In genomic region chr15:78942663-78943062, GRCm38 (mm10) we compare ENCODE assay signal across 8 mouse cellular contexts. TPM values are rescaled to one million over a fixed set of nuclear protein-coding genes. Genes with fewer than 3 reads are reported as not detected.
DNase-seq lines count a peak whose midpoint lies in the region; ATAC-seq and TF ChIP-seq lines count a peak whose summit lies in the region.

No protein-coding gene starts in this region.

- 6% methylated on average over 9 of the region's 9 CpGs for WGBS in forebrain, embryonic 13.5 days
- 2% methylated on average over 9 of the region's 9 CpGs for WGBS in heart, postnatal 0 days
- WGBS in liver, embryonic 15.5 days (ENCODE audit: insufficient replicate concordance), result 14% methylated on average over 9 of the region's 9 CpGs
- WGBS in neural tube, embryonic 13.5 days, result 5% methylated on average over 9 of the region's 9 CpGs

- H3K27me3 ChIP-seq in forebrain, embryonic 13.5 days, result no peaks in the 10 kb centered on the region
- 0 out of 2 replicates have a peak, but pooled peaks cover 5% of the 10 kb centered on the region for H3K27me3 ChIP-seq in heart, postnatal 0 days (ENCODE audit: control insufficient read depth, insufficient read depth, low read length)
- peaks cover 27% of the 10 kb centered on the region for H3K27me3 ChIP-seq in liver, embryonic 15.5 days
- H3K27me3 ChIP-seq in neural tube, embryonic 13.5 days, result 0 out of 2 replicates have a peak, but pooled peaks cover 2% of the 10 kb centered on the region
- no peaks in the 10 kb centered on the region for H3K27me3 ChIP-seq in testis, adult 2 months (ENCODE audit: control insufficient read depth, insufficient read depth, low read length)

- H3K4me3 ChIP-seq in forebrain, embryonic 13.5 days, result peak overlapping the region; percentile 16; the same call in 1 of the 2 replicates
- peak overlapping the region; percentile 40 for H3K4me3 ChIP-seq in heart, postnatal 0 days (ENCODE audit: low read depth, low read length)
- peak overlapping the region; percentile 34 for H3K4me3 ChIP-seq in liver, embryonic 15.5 days (replicated peaks)
- H3K4me3 ChIP-seq in neural tube, embryonic 13.5 days, result peak overlapping the region; percentile 36
- no peak overlapping the region for H3K4me3 ChIP-seq in testis, adult 2 months (ENCODE audit: control insufficient read depth, low read depth, low read length)

- no peak for TF ChIP-seq EP300 in heart, postnatal 0 days (IDR thresholded peaks at IDR 0.05; ENCODE audit: low read depth)

- peak; percentile 49 to 51 for DNase-seq in CD8-positive naive resting alpha-beta T cell, adult 2 months (ENCODE audit: low read depth in 2 of 2, low spot score in 2 of 2)
- peak; percentile 75 for DNase-seq in heart, postnatal 0 days (ENCODE audit: low spot score)
- peak; percentile 78 to 89 for DNase-seq in kidney, postnatal 36 days

- H3K36me3 ChIP-seq in forebrain, embryonic 13.5 days (ENCODE audit: poor library complexity, severe bottlenecking), result peaks cover 44% of the 10 kb centered on the region
- H3K36me3 ChIP-seq in heart, postnatal 0 days (replicated peaks; ENCODE audit: control insufficient read depth, insufficient read depth, low read length), result peaks cover 39% of the 10 kb centered on the region
- H3K36me3 ChIP-seq in liver, embryonic 15.5 days (replicated peaks), result peaks cover 45% of the 10 kb centered on the region
- peaks cover 43% of the 10 kb centered on the region for H3K36me3 ChIP-seq in neural tube, embryonic 13.5 days
- peaks cover 2% of the 10 kb centered on the region for H3K36me3 ChIP-seq in testis, adult 2 months (ENCODE audit: control insufficient read depth, insufficient read depth, low read length)

- H3K4me1 ChIP-seq in forebrain, embryonic 13.5 days, result peaks cover 23% of the 10 kb centered on the region
- 0 out of 2 replicates have a peak, but pooled peaks cover 2% of the 10 kb centered on the region for H3K4me1 ChIP-seq in heart, postnatal 0 days (ENCODE audit: control insufficient read depth, insufficient read depth)
- H3K4me1 ChIP-seq in liver, embryonic 15.5 days (replicated peaks), result peaks cover 14% of the 10 kb centered on the region
- peaks cover 24% of the 10 kb centered on the region for H3K4me1 ChIP-seq in neural tube, embryonic 13.5 days (replicated peaks)
- no peaks in the 10 kb centered on the region; the same call in 1 of the 2 replicates for H3K4me1 ChIP-seq in testis, adult 2 months (ENCODE audit: control insufficient read depth, insufficient read depth, low read length)

- H3K4me2 ChIP-seq in forebrain, embryonic 13.5 days, result peak overlapping the region; percentile 47
- peak overlapping the region; percentile 60 for H3K4me2 ChIP-seq in heart, postnatal 0 days (ENCODE audit: low read depth, low read length)
- H3K4me2 ChIP-seq in liver, embryonic 15.5 days, result peak overlapping the region; percentile 59
- peak overlapping the region; percentile 54 for H3K4me2 ChIP-seq in neural tube, embryonic 13.5 days

- no peaks in the 10 kb centered on the region for H3K9me3 ChIP-seq in forebrain, embryonic 13.5 days (replicated peaks)
- H3K9me3 ChIP-seq in heart, postnatal 0 days (replicated peaks; ENCODE audit: control insufficient read depth, low read length), result no peaks in the 10 kb centered on the region
- no peaks in the 10 kb centered on the region for H3K9me3 ChIP-seq in liver, embryonic 15.5 days (replicated peaks)
- no peaks in the 10 kb centered on the region for H3K9me3 ChIP-seq in neural tube, embryonic 13.5 days

- no peak for TF ChIP-seq POLR2A in testis, adult 2 months (IDR thresholded peaks at IDR 0.05; ENCODE audit: control insufficient read depth, low read depth, low read length)

- H3K27ac ChIP-seq in forebrain, embryonic 13.5 days, result no peak overlapping the region
- no peak overlapping the region for H3K27ac ChIP-seq in heart, postnatal 0 days (ENCODE audit: low read depth)
- H3K27ac ChIP-seq in liver, embryonic 15.5 days (replicated peaks), result no peak overlapping the region
- peak overlapping the region; percentile 62; the same call in 1 of the 2 replicates for H3K27ac ChIP-seq in neural tube, embryonic 13.5 days (replicated peaks)
- no peak overlapping the region for H3K27ac ChIP-seq in testis, adult 2 months (ENCODE audit: control insufficient read depth, insufficient read depth, low read depth, low read length)

- TF ChIP-seq CTCF in heart, postnatal 0 days (IDR thresholded peaks at IDR 0.05; ENCODE audit: low read depth), result peak; percentile 74
- peak; percentile 59; the same call in 1 of the 2 replicates for TF ChIP-seq CTCF in testis, adult 2 months (IDR thresholded peaks at IDR 0.05; ENCODE audit: control insufficient read depth, insufficient read depth, insufficient replicate concordance, low read depth, low read length)

- ATAC-seq in cerebellum, adult (ENCODE audit: insufficient number of reproducible peaks, low FRiP score, low TSS enrichment), result peak; percentile 71
- ATAC-seq in forebrain, embryonic 13.5 days, result peak; percentile 40
- peak; percentile 66 for ATAC-seq in heart, postnatal 0 days (ENCODE audit: insufficient read depth, low read depth)
- ATAC-seq in liver, embryonic 15.5 days (ENCODE audit: insufficient read depth), result peak; percentile 47
- ATAC-seq in neural tube, embryonic 13.5 days (ENCODE audit: low read depth), result peak; percentile 58

- H3K9ac ChIP-seq in forebrain, embryonic 13.5 days, result peak overlapping the region; percentile 39; the same call in 1 of the 2 replicates
- H3K9ac ChIP-seq in heart, postnatal 0 days (replicated peaks; ENCODE audit: low read depth, low read length), result no peak overlapping the region
- H3K9ac ChIP-seq in liver, embryonic 15.5 days, result no peak overlapping the region
- H3K9ac ChIP-seq in neural tube, embryonic 13.5 days, result peak overlapping the region; percentile 76

RNA-seq across cellular contexts. Expression of gene Triobp, which starts 4.9 kb away (rescaled TPM):
- polyA plus RNA-seq in forebrain, embryonic 13.5 days (2015; fragmentation: Nextera tagmentation; extraction: Ambion mirVana), result 35.6 and 39.2 TPM in 2 replicates
- total RNA-seq in heart, postnatal 0 days (2014; rRNA removed; ENCODE audit: low replicate concordance), result 45.3 and 80.0 TPM in 2 replicates
- polyA plus RNA-seq in heart, postnatal 0 days (2015; fragmentation: Nextera tagmentation; extraction: Ambion mirVana), result 19.1 and 20.0 TPM in 2 replicates
- 20.2 and 21.2 TPM in 2 replicates for polyA plus RNA-seq in liver, embryonic 15.5 days (2015; fragmentation: Nextera tagmentation; extraction: Ambion mirVana)
- 33.4 and 40.1 TPM in 2 replicates for polyA plus RNA-seq in neural tube, embryonic 13.5 days (2015; fragmentation: Nextera tagmentation; extraction: Ambion mirVana)
- 19.4 and 22.6 TPM in 2 replicates for polyA plus RNA-seq in testis, adult 2 months (2012; rRNA removed)

RNA-seq across cellular contexts. Expression of gene Nol12, which starts 7.9 kb away (rescaled TPM):
- polyA plus RNA-seq in forebrain, embryonic 13.5 days (2015; fragmentation: Nextera tagmentation; extraction: Ambion mirVana), result 50.3 and 59.3 TPM in 2 replicates
- 3.4 TPM in 1 of 2 replicates, not detected in the other for total RNA-seq in heart, postnatal 0 days (2014; rRNA removed; ENCODE audit: low replicate concordance)
- 23.3 TPM in 2 replicates for polyA plus RNA-seq in heart, postnatal 0 days (2015; fragmentation: Nextera tagmentation; extraction: Ambion mirVana)
- polyA plus RNA-seq in liver, embryonic 15.5 days (2015; fragmentation: Nextera tagmentation; extraction: Ambion mirVana), result 24.5 and 26.2 TPM in 2 replicates
- polyA plus RNA-seq in neural tube, embryonic 13.5 days (2015; fragmentation: Nextera tagmentation; extraction: Ambion mirVana), result 57.1 and 60.8 TPM in 2 replicates
- 40.7 and 44.6 TPM in 2 replicates for polyA plus RNA-seq in testis, adult 2 months (2012; rRNA removed)

RNA-seq across cellular contexts. Expression of gene Lgals1, which starts 16.1 kb away (rescaled TPM):
- 91.7 and 110 TPM in 2 replicates for polyA plus RNA-seq in forebrain, embryonic 13.5 days (2015; fragmentation: Nextera tagmentation; extraction: Ambion mirVana)
- 460 and 709 TPM in 2 replicates for total RNA-seq in heart, postnatal 0 days (2014; rRNA removed; ENCODE audit: low replicate concordance)
- polyA plus RNA-seq in heart, postnatal 0 days (2015; fragmentation: Nextera tagmentation; extraction: Ambion mirVana), result 800 and 870 TPM in 2 replicates
- 315 and 397 TPM in 2 replicates for polyA plus RNA-seq in liver, embryonic 15.5 days (2015; fragmentation: Nextera tagmentation; extraction: Ambion mirVana)
- 273 and 356 TPM in 2 replicates for polyA plus RNA-seq in neural tube, embryonic 13.5 days (2015; fragmentation: Nextera tagmentation; extraction: Ambion mirVana)
- polyA plus RNA-seq in testis, adult 2 months (2012; rRNA removed), result 92.0 and 106 TPM in 2 replicates

RNA-seq across cellular contexts. Expression of gene Pdxp, which starts 28.9 kb away (rescaled TPM):
- 54.4 and 55.5 TPM in 2 replicates for polyA plus RNA-seq in forebrain, embryonic 13.5 days (2015; fragmentation: Nextera tagmentation; extraction: Ambion mirVana)
- total RNA-seq in heart, postnatal 0 days (2014; rRNA removed; ENCODE audit: low replicate concordance), result 25.8 and 46.0 TPM in 2 replicates
- polyA plus RNA-seq in heart, postnatal 0 days (2015; fragmentation: Nextera tagmentation; extraction: Ambion mirVana), result 7.7 and 8.3 TPM in 2 replicates
- polyA plus RNA-seq in liver, embryonic 15.5 days (2015; fragmentation: Nextera tagmentation; extraction: Ambion mirVana), result 5.4 and 5.6 TPM in 2 replicates
- polyA plus RNA-seq in neural tube, embryonic 13.5 days (2015; fragmentation: Nextera tagmentation; extraction: Ambion mirVana), result 46.3 and 53.6 TPM in 2 replicates
- 3.6 and 3.8 TPM in 2 replicates for polyA plus RNA-seq in testis, adult 2 months (2012; rRNA removed)

RNA-seq across cellular contexts. Expression of gene Sh3bp1, which starts 43.1 kb away (rescaled TPM):
- 3.7 and 5.4 TPM in 2 replicates for polyA plus RNA-seq in forebrain, embryonic 13.5 days (2015; fragmentation: Nextera tagmentation; extraction: Ambion mirVana)
- total RNA-seq in heart, postnatal 0 days (2014; rRNA removed; ENCODE audit: low replicate concordance), result 9.8 and 11.7 TPM in 2 replicates
- polyA plus RNA-seq in heart, postnatal 0 days (2015; fragmentation: Nextera tagmentation; extraction: Ambion mirVana), result 6.4 and 7.0 TPM in 2 replicates
- polyA plus RNA-seq in liver, embryonic 15.5 days (2015; fragmentation: Nextera tagmentation; extraction: Ambion mirVana), result 14.4 and 15.3 TPM in 2 replicates
- 6.2 and 6.8 TPM in 2 replicates for polyA plus RNA-seq in neural tube, embryonic 13.5 days (2015; fragmentation: Nextera tagmentation; extraction: Ambion mirVana)
- 3.3 and 3.5 TPM in 2 replicates for polyA plus RNA-seq in testis, adult 2 months (2012; rRNA removed)

Comparison
In these comparisons a context has a peak if more than half of its experiments do, and no peak if none do; other contexts are left out.
1. H3K9ac ChIP-seq: peak in forebrain, embryonic 13.5 days (single experiment) and neural tube, embryonic 13.5 days (single experiment); none in heart, postnatal 0 days (single experiment) and liver, embryonic 15.5 days (single experiment).
2. Peak in every context shown above with its lines, with median percentiles within 50 percentile points of each other: DNase-seq, ATAC-seq and H3K4me2 ChIP-seq.